Mouse (Mus musculus) embryonic fibroblast, embryonic 13.5 days (primary cell): ENCODE measurements at regions not wholly inside any gene's neighbourhood (a gene's known extent, or its start where the extent isn't known, plus 50 kb on each side); places are given as distances from the start of the nearest gene placed in this dataset.

Experiments used
- CTCF ChIP-seq: IDR thresholded peaks from 2 replicates; pipeline ENCODE4 v1.5.1; 2011; ENCODE audit warnings: mild to moderate bottlenecking, control low read depth, low read length, moderate library complexity, borderline replicate concordance; ENCODE audit not compliant: insufficient read depth
- POLR2A ChIP-seq: IDR thresholded peaks from 2 replicates; pipeline ENCODE4 v1.6.1; 2011; ENCODE audit warnings: low read depth, mild to moderate bottlenecking, control low read depth, low read length, moderate library complexity

GRCm38 (mm10) chr3:121584736-121585151, 52.5 kb upstream of the Slc44a3 start:
- no peak for TF ChIP-seq CTCF
- no peak for TF ChIP-seq POLR2A
